ENCODE assay signal across 20 mouse cellular contexts in the genomic region with DNA sequence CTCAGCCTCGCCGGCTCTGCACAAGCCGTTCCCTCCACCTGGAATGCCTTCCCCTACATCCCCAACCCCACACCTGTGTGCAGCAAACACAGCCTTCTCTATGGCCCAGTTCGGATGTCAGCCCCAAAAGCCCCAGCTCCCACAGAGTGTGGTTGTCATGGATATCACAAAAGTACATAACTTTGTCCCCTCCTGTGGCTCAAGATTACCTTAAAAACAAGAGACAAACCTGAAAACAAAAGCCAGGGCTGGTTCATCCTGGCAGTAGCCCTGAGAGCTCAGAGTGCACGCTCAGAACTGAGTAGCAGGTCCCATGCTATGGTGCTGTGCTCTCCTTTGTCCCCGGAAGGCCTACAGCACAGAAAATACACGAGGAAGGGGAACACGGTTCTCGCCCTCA. TPM values are rescaled to one million over a fixed set of nuclear protein-coding genes. Genes with fewer than 3 reads are reported as not detected.
DNase-seq lines count a peak whose midpoint lies in the region; ATAC-seq and TF ChIP-seq lines count a peak whose summit lies in the region.
"Had no signal": no experiment of that assay in that cellular context is flagged by ENCODE, and none has a peak within 500 bp of the region (broad histone marks: within the 10 kb centered on the region; RNA-seq: fewer than 3 reads in every experiment).

No protein-coding gene starts in this region.

- TF ChIP-seq CTCF in heart, adult 2 months (IDR thresholded peaks at IDR 0.05): no peak
- TF ChIP-seq CTCF in heart, postnatal 0 days (IDR thresholded peaks at IDR 0.05; ENCODE audit: low read depth): no peak
- TF ChIP-seq CTCF in lung, postnatal 0 days (IDR thresholded peaks at IDR 0.05): no peak
- no peak for TF ChIP-seq CTCF in olfactory bulb, adult 2 months (IDR thresholded peaks at IDR 0.05; ENCODE audit: insufficient read depth, low read depth, low read length)

- peaks cover 62% of the 10 kb centered on the region for H3K4me1 ChIP-seq in heart, adult 2 months (ENCODE audit: control insufficient read depth, insufficient read depth, low read length)
- peaks cover 84% of the 10 kb centered on the region for H3K4me1 ChIP-seq in heart, postnatal 0 days (ENCODE audit: control insufficient read depth, insufficient read depth)
- peaks cover 54% of the 10 kb centered on the region for H3K4me1 ChIP-seq in lung, embryonic 16.5 days (replicated peaks; ENCODE audit: control insufficient read depth, insufficient read depth, low read length)
- peaks cover 38% of the 10 kb centered on the region for H3K4me1 ChIP-seq in lung, postnatal 0 days (ENCODE audit: insufficient read depth, low read depth, low read length)
- peaks cover 58% of the 10 kb centered on the region for H3K4me1 ChIP-seq in olfactory bulb, adult 2 months (ENCODE audit: control insufficient read depth, insufficient read depth, low read length)

- ATAC-seq in heart, postnatal 0 days (ENCODE audit: insufficient read depth, low read depth): no peak
- ATAC-seq in lung, embryonic 16.5 days (ENCODE audit: low read depth): no peak
- no peak for ATAC-seq in lung, postnatal 0 days
- no peak for ATAC-seq in monocyte, adult 5-6 weeks (replicated peaks; ENCODE audit: insufficient number of reproducible peaks, low FRiP score, low TSS enrichment, poor library complexity, severe bottlenecking)
- ATAC-seq: activated CD4-positive, CD25-positive, alpha-beta regulatory T cell, adult 4 months; inflammation-experienced regulatory T-cells, adult 6 months had no signal

- TF ChIP-seq EP300 in heart, adult 2 months (IDR thresholded peaks at IDR 0.05; ENCODE audit: insufficient read depth, low read depth, low read length): no peak
- TF ChIP-seq EP300 in heart, postnatal 0 days (IDR thresholded peaks at IDR 0.05; ENCODE audit: low read depth): no peak
- no peak for TF ChIP-seq EP300 in lung, postnatal 0 days (IDR thresholded peaks at IDR 0.05)

- no peak overlapping the region for H3K4me2 ChIP-seq in heart, postnatal 0 days (ENCODE audit: low read depth, low read length)
- H3K4me2 ChIP-seq in lung, embryonic 16.5 days (ENCODE audit: low read depth, low read length): no peak overlapping the region
- H3K4me2 ChIP-seq in lung, postnatal 0 days (replicated peaks; ENCODE audit: low read depth, low read length): no peak overlapping the region
- H3K4me2 ChIP-seq: kidney, embryonic 15.5 days had no signal

- H3K79me2 ChIP-seq in heart, adult 2 months (replicated peaks; ENCODE audit: control insufficient read depth, insufficient read depth, low read length): no peaks in the 10 kb centered on the region

- peaks cover 13% of the 10 kb centered on the region for H3K36me3 ChIP-seq in heart, adult 2 months (ENCODE audit: control insufficient read depth, insufficient read depth, low read length)
- no peaks in the 10 kb centered on the region for H3K36me3 ChIP-seq in heart, postnatal 0 days (replicated peaks; ENCODE audit: control insufficient read depth, insufficient read depth, low read length)
- H3K36me3 ChIP-seq in lung, embryonic 16.5 days (ENCODE audit: control insufficient read depth, insufficient read depth, low read length): no peaks in the 10 kb centered on the region
- H3K36me3 ChIP-seq in lung, postnatal 0 days (ENCODE audit: insufficient read depth, low read length): no peaks in the 10 kb centered on the region
- H3K36me3 ChIP-seq: kidney, embryonic 15.5 days had no signal

- DNase-seq in heart, adult 2 months: no peak
- DNase-seq in heart, adult 8-10 months (ENCODE audit: low spot score): no peak
- DNase-seq in heart, postnatal 0 days (ENCODE audit: low spot score): no peak
- DNase-seq in heart, adult 11 months: no peak
- no peak for DNase-seq in lung, postnatal 0 days (ENCODE audit: low spot score)
- DNase-seq: adrenal gland, postnatal 14 days; cerebellum, adult 18-20 months; gastrocnemius, postnatal 10 days; lung, postnatal 36 days; retina, postnatal 1 day; thymus, adult 18-20 months had no signal

- H3K4me3 ChIP-seq in heart, adult 2 months: no peak overlapping the region
- H3K4me3 ChIP-seq in heart, postnatal 0 days (ENCODE audit: low read depth, low read length): no peak overlapping the region
- no peak overlapping the region for H3K4me3 ChIP-seq in lung, embryonic 16.5 days (ENCODE audit: low read length)
- no peak overlapping the region for H3K4me3 ChIP-seq in lung, postnatal 0 days (ENCODE audit: low read depth, low read length)
- no peak overlapping the region for H3K4me3 ChIP-seq in olfactory bulb, adult 2 months (ENCODE audit: insufficient read depth, low read depth, low read length)
- H3K4me3 ChIP-seq: kidney, embryonic 15.5 days; myocyte had no signal

- H3K9me3 ChIP-seq in heart, postnatal 0 days (replicated peaks; ENCODE audit: control insufficient read depth, low read length): no peaks in the 10 kb centered on the region
- no peaks in the 10 kb centered on the region for H3K9me3 ChIP-seq in lung, embryonic 16.5 days (ENCODE audit: control insufficient read depth, low read length)
- H3K9me3 ChIP-seq in lung, postnatal 0 days (ENCODE audit: low read length): no peaks in the 10 kb centered on the region
- H3K9me3 ChIP-seq: kidney, embryonic 15.5 days had no signal

- H3K27ac ChIP-seq in heart, adult 2 months: peak overlapping the region; percentile 96
- H3K27ac ChIP-seq in heart, postnatal 0 days (ENCODE audit: low read depth): peak overlapping the region; percentile 96
- peak overlapping the region; percentile 3; the same call in 1 of the 2 replicates for H3K27ac ChIP-seq in lung, embryonic 16.5 days (ENCODE audit: low read length)
- no peak overlapping the region for H3K27ac ChIP-seq in lung, postnatal 0 days (ENCODE audit: low read length)
- H3K27ac ChIP-seq in olfactory bulb, adult 2 months (ENCODE audit: insufficient read depth, low read depth, low read length): peak overlapping the region; percentile 72
- H3K27ac ChIP-seq: liver, embryonic 14.5 days had no signal

- WGBS in heart, adult 2 months: 86% methylated on average over 9 of the region's 9 CpGs
- WGBS in heart, postnatal 0 days: 75% methylated on average over 9 of the region's 9 CpGs
- WGBS in lung, embryonic 16.5 days: 80% methylated on average over 9 of the region's 9 CpGs
- 66% methylated on average over 9 of the region's 9 CpGs for WGBS in lung, postnatal 0 days
- 73% methylated on average over 9 of the region's 9 CpGs for whole genome bisulfite sequencing in olfactory bulb, adult 2 months

- H3K27me3 ChIP-seq in heart, adult 2 months (ENCODE audit: control insufficient read depth, insufficient read depth, low read length): no peaks in the 10 kb centered on the region
- no peaks in the 10 kb centered on the region for H3K27me3 ChIP-seq in heart, postnatal 0 days (ENCODE audit: control insufficient read depth, insufficient read depth, low read length)
- no peaks in the 10 kb centered on the region for H3K27me3 ChIP-seq in lung, embryonic 16.5 days (ENCODE audit: control insufficient read depth, insufficient read depth, low read depth, low read length)
- H3K27me3 ChIP-seq in lung, postnatal 0 days (replicated peaks; ENCODE audit: insufficient read depth, low read length): no peaks in the 10 kb centered on the region
- H3K27me3 ChIP-seq: CH12.LX; kidney, embryonic 15.5 days had no signal

- TF ChIP-seq POLR2A in heart, adult 2 months (IDR thresholded peaks at IDR 0.05; ENCODE audit: insufficient read depth, low read depth, low read length): no peak
- TF ChIP-seq POLR2A in olfactory bulb, adult 2 months (IDR thresholded peaks at IDR 0.05; ENCODE audit: insufficient read depth, low read depth, low read length): no peak

- intact Hi-C loops in heart, adult 2 months (cut with DNase I): loop anchor here (5.0 kb wide), 2 partner anchors 33 to 42 kb away; partner anchors contain the start of gene Pitpnm2

- H3K9ac ChIP-seq in heart, adult 2 months (ENCODE audit: low read depth, low read length): peak overlapping the region; percentile 15
- H3K9ac ChIP-seq in heart, postnatal 0 days (replicated peaks; ENCODE audit: low read depth, low read length): no peak overlapping the region
- H3K9ac ChIP-seq in lung, embryonic 16.5 days (ENCODE audit: low read length): no peak overlapping the region
- H3K9ac ChIP-seq in lung, postnatal 0 days (replicated peaks; ENCODE audit: low read depth): no peak overlapping the region
- H3K9ac ChIP-seq: kidney, embryonic 15.5 days; liver, embryonic 14.5 days had no signal

RNA-seq across cellular contexts. Expression of gene Pitpnm2, which starts 44.3 kb away (rescaled TPM):
- 10 to 100 TPM; 40.1 TPM for total RNA-seq in heart, adult 2 months (2021)
- 34.9 and 37.7 TPM in 2 replicates for polyA plus RNA-seq in heart, adult 2 months (2012; rRNA removed)
- 10 to 100 TPM; 39.8 to 52.2 (median 44.5) TPM for total RNA-seq in heart, adult 8-10 months (2022)
- total RNA-seq in heart, postnatal 0 days (2014; rRNA removed; ENCODE audit: low replicate concordance): 17.1 and 28.6 TPM in 2 replicates
- 3.1 and 3.2 TPM in 2 replicates for polyA plus RNA-seq in heart, postnatal 0 days (2015; fragmentation: Nextera tagmentation; extraction: Ambion mirVana)
- 6.6 and 9.2 TPM in 2 replicates for polyA plus RNA-seq in lung, embryonic 16.5 days (2015; fragmentation: Nextera tagmentation; extraction: Ambion mirVana)
- polyA plus RNA-seq in lung, postnatal 0 days (2015; fragmentation: Nextera tagmentation; extraction: Ambion mirVana): 9.2 and 10.5 TPM in 2 replicates
- polyA plus RNA-seq in olfactory bulb, adult 2 months (2012; ENCODE audit: insufficient read depth, insufficient read length, low replicate concordance, missing spikeins): 145 TPM in 1 of 2 replicates, not detected in the other
- 1.1 to 2.8 TPM (median 1.3 TPM) in 3 replicates for total RNA-seq in monocyte, adult 5-6 weeks (2017)
